Mouse (Mus musculus): ENCODE results near the gene Fam76a. TPM values are rescaled to one million over a fixed set of nuclear protein-coding genes. Genes with fewer than 3 reads are reported as not detected.
"Not testable (repeated sequence)": the region's sequence is repeated elsewhere in the genome, so short reads cannot be mapped to it uniquely, and the experiment has no call there.

The Fam76a gene
- polyA plus RNA-seq, 1 experiment from 2014 or later: 47.5 TPM

GRCm38 (mm10) chr4:132920171-132920570 is 2.2 kb downstream of the Fam76a start:
- Histone ChIP-seq H3K4me3 (replicated peaks; ENCODE audit: low read depth, low read length) (no peak overlapping the region), H3K27me3 (ENCODE audit: control insufficient read depth, insufficient read depth, low read length) (no peaks in the 10 kb centered on the region), H3K9me3 (ENCODE audit: control insufficient read depth, low read length) (no peaks in the 10 kb centered on the region), H3K27ac (replicated peaks; ENCODE audit: low read depth, low read length) (no peak overlapping the region), H3K4me1 (ENCODE audit: control insufficient read depth, insufficient read depth, low read length) (peaks cover 6% of the 10 kb centered on the region), H3K4me2 (ENCODE audit: low read length) (no peak overlapping the region), H3K9ac (replicated peaks; ENCODE audit: low read length) (no peak overlapping the region), H3K36me3 (ENCODE audit: control insufficient read depth, insufficient read depth, low read length) (peaks cover 33% of the 10 kb centered on the region)
- ATAC-seq (ENCODE audit: low FRiP score, low TSS enrichment) (no peak), DNase-seq (no peak)
- WGBS: 91% methylated on average over 4 of the region's 4 CpGs

- not testable (repeated sequence) for H3K4me1 ChIP-seq (ENCODE audit: control insufficient read depth, insufficient read depth, low read length); H3K4me2 ChIP-seq (ENCODE audit: low read length); ATAC-seq (ENCODE audit: low FRiP score, low TSS enrichment); H3K27me3 ChIP-seq (ENCODE audit: control insufficient read depth, insufficient read depth, low read length); DNase-seq; H3K4me3 ChIP-seq (replicated peaks; ENCODE audit: low read depth, low read length); H3K9me3 ChIP-seq (ENCODE audit: control insufficient read depth, low read length); H3K9ac ChIP-seq (replicated peaks; ENCODE audit: low read length); H3K27ac ChIP-seq (replicated peaks; ENCODE audit: low read depth, low read length)
- H3K36me3 ChIP-seq (ENCODE audit: control insufficient read depth, insufficient read depth, low read length): peaks cover 48% of the 10 kb centered on the region
- WGBS: 80% methylated on average over 6 of the region's 6 CpGs
Measured at GRCm38 (mm10) chr4:132918493-132918892, 3.9 kb downstream of the Fam76a start.

GRCm38 (mm10) chr4:132912156-132912555 is 10.2 kb downstream of the Fam76a start:
- H3K36me3 ChIP-seq (ENCODE audit: control insufficient read depth, insufficient read depth, low read length): peaks cover 90% of the 10 kb centered on the region
- ATAC-seq (ENCODE audit: low FRiP score, low TSS enrichment) (no peak), DNase-seq (no peak)
- 96% methylated on average over 6 of the region's 6 CpGs for WGBS
- H3K4me2 ChIP-seq (ENCODE audit: low read length): no peak overlapping the region
- H3K4me3 ChIP-seq (replicated peaks; ENCODE audit: low read depth, low read length): no peak overlapping the region
- no peak overlapping the region for H3K9ac ChIP-seq (replicated peaks; ENCODE audit: low read length)
- H3K4me1 ChIP-seq (ENCODE audit: control insufficient read depth, insufficient read depth, low read length): no peaks in the 10 kb centered on the region
- no peak overlapping the region for H3K27ac ChIP-seq (replicated peaks; ENCODE audit: low read depth, low read length)
- no peaks in the 10 kb centered on the region for H3K9me3 ChIP-seq (ENCODE audit: control insufficient read depth, low read length)
- no peaks in the 10 kb centered on the region for H3K27me3 ChIP-seq (ENCODE audit: control insufficient read depth, insufficient read depth, low read length)

GRCm38 (mm10) chr4:132905843-132906360 is 16.5 kb downstream of the Fam76a start:
- Histone ChIP-seq H3K9me3 (ENCODE audit: control insufficient read depth, low read length) (no peaks in the 10 kb centered on the region), H3K27me3 (ENCODE audit: control insufficient read depth, insufficient read depth, low read length) (no peaks in the 10 kb centered on the region), H3K27ac (replicated peaks; ENCODE audit: low read depth, low read length) (no peak overlapping the region), H3K9ac (replicated peaks; ENCODE audit: low read length) (no peak overlapping the region), H3K4me2 (ENCODE audit: low read length) (no peak overlapping the region), H3K4me3 (replicated peaks; ENCODE audit: low read depth, low read length) (no peak overlapping the region), H3K36me3 (ENCODE audit: control insufficient read depth, insufficient read depth, low read length) (peaks cover 86% of the 10 kb centered on the region), H3K4me1 (ENCODE audit: control insufficient read depth, insufficient read depth, low read length) (no peaks in the 10 kb centered on the region)
- ATAC-seq (ENCODE audit: low FRiP score, low TSS enrichment): no peak
- 93% methylated on average over 5 of the region's 5 CpGs for WGBS
- DNase-seq: no peak

GRCm38 (mm10) chr4:132904765-132905309 is 17.5 kb downstream of the Fam76a start:
- Histone ChIP-seq H3K4me1 (ENCODE audit: control insufficient read depth, insufficient read depth, low read length) (no peaks in the 10 kb centered on the region), H3K4me3 (replicated peaks; ENCODE audit: low read depth, low read length) (no peak overlapping the region), H3K9me3 (ENCODE audit: control insufficient read depth, low read length) (no peaks in the 10 kb centered on the region), H3K27me3 (ENCODE audit: control insufficient read depth, insufficient read depth, low read length) (no peaks in the 10 kb centered on the region), H3K27ac (replicated peaks; ENCODE audit: low read depth, low read length) (no peak overlapping the region), H3K4me2 (ENCODE audit: low read length) (no peak overlapping the region), H3K9ac (replicated peaks; ENCODE audit: low read length) (no peak overlapping the region), H3K36me3 (ENCODE audit: control insufficient read depth, insufficient read depth, low read length) (peaks cover 81% of the 10 kb centered on the region)
- DNase-seq (peak; percentile 5), ATAC-seq (ENCODE audit: low FRiP score, low TSS enrichment) (no peak)
- WGBS: 88% methylated on average over 9 of the region's 9 CpGs

GRCm38 (mm10) chr4:132904071-132904470 is 18.3 kb downstream of the Fam76a start:
- Histone ChIP-seq H3K36me3 (ENCODE audit: control insufficient read depth, insufficient read depth, low read length) (peaks cover 73% of the 10 kb centered on the region), H3K27ac (replicated peaks; ENCODE audit: low read depth, low read length) (no peak overlapping the region)
- no peak for ATAC-seq (ENCODE audit: low FRiP score, low TSS enrichment)

GRCm38 (mm10) chr4:132898197-132898596 is 24.2 kb downstream of the Fam76a start:
- peaks cover 30% of the 10 kb centered on the region for H3K36me3 ChIP-seq (ENCODE audit: control insufficient read depth, insufficient read depth, low read length)
- no peak overlapping the region for H3K4me2 ChIP-seq (ENCODE audit: low read length)
- H3K27me3 ChIP-seq (ENCODE audit: control insufficient read depth, insufficient read depth, low read length): no peaks in the 10 kb centered on the region
- ATAC-seq (ENCODE audit: low FRiP score, low TSS enrichment) (no peak), DNase-seq (no peak)
- 0 out of 2 replicates have a peak, but pooled peaks cover 6% of the 10 kb centered on the region for H3K4me1 ChIP-seq (ENCODE audit: control insufficient read depth, insufficient read depth, low read length)
- no peaks in the 10 kb centered on the region for H3K9me3 ChIP-seq (ENCODE audit: control insufficient read depth, low read length)
- 90% methylated on average over 9 of the region's 9 CpGs for WGBS
- no peak overlapping the region for H3K4me3 ChIP-seq (replicated peaks; ENCODE audit: low read depth, low read length)
- no peak overlapping the region for H3K9ac ChIP-seq (replicated peaks; ENCODE audit: low read length)
- H3K27ac ChIP-seq (replicated peaks; ENCODE audit: low read depth, low read length): no peak overlapping the region

More at GRCm38 (mm10) chr4:132904071-132904470, 18.3 kb downstream of the Fam76a start:
- no peak for DNase-seq
- Histone ChIP-seq H3K4me3 (replicated peaks; ENCODE audit: low read depth, low read length) (no peak overlapping the region), H3K9ac (replicated peaks; ENCODE audit: low read length) (no peak overlapping the region), H3K4me2 (ENCODE audit: low read length) (no peak overlapping the region), H3K4me1 (ENCODE audit: control insufficient read depth, insufficient read depth, low read length) (no peaks in the 10 kb centered on the region), H3K27me3 (ENCODE audit: control insufficient read depth, insufficient read depth, low read length) (no peaks in the 10 kb centered on the region), H3K9me3 (ENCODE audit: control insufficient read depth, low read length) (no peaks in the 10 kb centered on the region)
- 94% methylated on average over 2 of the region's 2 CpGs for WGBS

- Histone ChIP-seq H3K4me1 (ENCODE audit: control insufficient read depth, insufficient read depth, low read length) (0 out of 2 replicates have a peak, but pooled peaks cover 6% of the 10 kb centered on the region), H3K36me3 (ENCODE audit: control insufficient read depth, insufficient read depth, low read length) (peaks cover 3% of the 10 kb centered on the region; the same call in 1 of the 2 replicates), H3K27me3 (ENCODE audit: control insufficient read depth, insufficient read depth, low read length) (no peaks in the 10 kb centered on the region), H3K4me2 (ENCODE audit: low read length) (peak overlapping the region; percentile 21), H3K9ac (replicated peaks; ENCODE audit: low read length) (no peak overlapping the region), H3K27ac (replicated peaks; ENCODE audit: low read depth, low read length) (peak overlapping the region; percentile 27), H3K9me3 (ENCODE audit: control insufficient read depth, low read length) (no peaks in the 10 kb centered on the region), H3K4me3 (replicated peaks; ENCODE audit: low read depth, low read length) (no peak overlapping the region)
- DNase-seq: peak; percentile 75
- ATAC-seq (ENCODE audit: low FRiP score, low TSS enrichment): no peak; the same call in 1 of the 2 replicates
- WGBS: 5% methylated on average over 7 of the region's 7 CpGs
Measured at GRCm38 (mm10) chr4:132894402-132894801, 28.0 kb downstream of the Fam76a start.

- ATAC-seq (ENCODE audit: low FRiP score, low TSS enrichment) (0 out of 2 replicates have a peak, but pooled peaks have one; percentile 2), DNase-seq (no peak)
- H3K4me1 ChIP-seq (ENCODE audit: control insufficient read depth, insufficient read depth, low read length): peaks cover 16% of the 10 kb centered on the region
- no peaks in the 10 kb centered on the region for H3K9me3 ChIP-seq (ENCODE audit: control insufficient read depth, low read length)
- H3K36me3 ChIP-seq (ENCODE audit: control insufficient read depth, insufficient read depth, low read length): peaks cover 8% of the 10 kb centered on the region
- H3K4me2 ChIP-seq (ENCODE audit: low read length): peak overlapping the region; percentile 77
- H3K4me3 ChIP-seq (replicated peaks; ENCODE audit: low read depth, low read length): peak overlapping the region; percentile 96
- WGBS: 13% methylated on average over 9 of the region's 9 CpGs
- peak overlapping the region; percentile 87 for H3K27ac ChIP-seq (replicated peaks; ENCODE audit: low read depth, low read length)
- no peaks in the 10 kb centered on the region for H3K27me3 ChIP-seq (ENCODE audit: control insufficient read depth, insufficient read depth, low read length)
- H3K9ac ChIP-seq (replicated peaks; ENCODE audit: low read length): peak overlapping the region; percentile 95
Measured at GRCm38 (mm10) chr4:132884844-132885374, 37.4 kb downstream of the Fam76a start.
